Mouse (Mus musculus) ovary, adult 18-20 months (tissue): ENCODE data around the gene Socs3.

Experiments
- DNase-seq: peaks from one replicate; pipeline ENCODE4 v3.0.0; 2022; ENCODE audit warnings: low spot score, mixed read lengths

The Socs3 gene

DNA sequence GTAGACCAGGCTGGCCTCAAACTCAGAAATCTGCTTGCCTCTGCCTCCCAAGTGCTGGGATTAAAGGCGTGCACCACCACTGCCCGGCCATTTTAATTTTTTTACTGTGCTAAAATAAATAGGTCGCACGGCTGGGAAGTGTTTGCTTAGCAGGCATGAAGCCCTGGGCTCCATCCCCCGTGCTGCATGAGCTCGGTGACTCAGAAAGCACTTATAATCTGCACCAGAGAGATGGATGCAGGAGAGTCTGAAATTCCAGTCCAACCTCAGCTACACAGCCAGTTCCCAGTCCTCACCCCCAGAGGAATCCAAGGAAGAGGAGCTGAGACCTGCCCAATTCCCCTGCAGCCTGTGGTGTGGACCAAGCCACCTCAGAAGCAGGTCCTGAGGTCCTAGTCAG is 45.4 kb downstream of the Socs3 start:
- no peak for DNase-seq

- DNase-seq: no peak
Measured at GRCm38 (mm10) chr11:117923279-117923678, 46.6 kb downstream of the Socs3 start.

DNA sequence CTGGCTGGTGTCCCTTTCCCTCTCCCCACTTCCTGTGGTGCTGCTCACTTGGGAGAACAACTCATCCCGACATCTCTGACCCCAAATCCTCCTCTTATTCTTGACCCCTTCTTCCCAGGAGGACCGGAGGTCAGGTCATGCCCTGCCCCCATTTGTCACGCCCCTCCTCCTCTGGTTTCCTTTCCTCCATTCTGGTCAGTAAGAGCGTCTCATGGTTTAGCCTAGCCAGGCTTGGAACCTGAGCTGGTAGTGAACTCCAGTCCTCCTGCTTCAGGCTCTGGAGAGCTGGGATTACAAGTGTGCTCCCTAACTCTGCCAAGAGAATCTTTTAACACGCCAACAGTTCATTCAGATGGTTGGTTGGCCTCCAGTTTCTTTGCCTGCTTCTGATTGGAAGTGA is 50.6 kb downstream of the Socs3 start:
- DNase-seq: no peak

DNA sequence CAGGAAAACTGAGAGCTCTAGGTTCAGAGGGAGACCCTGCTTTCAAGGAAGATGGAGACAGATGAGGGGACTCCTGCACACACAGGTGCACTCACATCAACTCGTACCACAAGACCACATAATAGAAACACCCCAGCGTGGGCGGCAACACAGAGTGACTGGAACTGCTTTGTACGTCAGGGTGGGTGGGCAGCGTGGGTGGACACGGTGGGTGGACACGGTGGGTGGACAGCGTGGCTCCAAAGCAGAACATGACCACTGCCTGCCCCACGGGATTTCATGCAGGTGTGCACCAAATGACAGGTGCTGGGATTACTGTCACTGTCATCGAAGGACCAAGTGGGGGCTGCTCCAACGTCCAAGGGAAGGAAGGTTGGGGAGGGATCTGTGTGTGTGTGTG is 51.3 kb downstream of the Socs3 start:
- DNase-seq: no peak
